Mouse (Mus musculus): ENCODE measurements at regions not wholly inside any gene's neighbourhood (a gene's known extent, or its start where the extent isn't known, plus 50 kb on each side); places are given as distances from the start of the nearest gene placed in this dataset.

DNA sequence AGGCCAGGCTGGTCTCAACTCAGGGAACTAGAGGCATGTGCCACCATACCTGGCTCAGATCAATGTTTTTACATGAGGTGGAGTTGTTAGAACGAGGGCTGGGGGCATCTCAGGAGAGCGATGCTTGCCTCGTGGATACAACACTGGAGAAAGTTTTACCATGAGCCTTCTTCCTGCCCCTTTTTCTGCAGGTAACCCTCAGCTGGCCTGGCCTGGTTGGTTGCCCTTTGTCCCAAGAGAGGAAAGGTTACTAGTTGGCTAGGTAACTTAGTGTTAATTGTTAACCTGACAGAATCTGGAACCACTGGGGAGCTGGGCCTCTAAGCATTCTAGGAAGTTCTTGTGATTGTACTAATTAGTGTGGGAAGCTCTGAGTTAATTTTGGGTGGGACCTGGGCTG lies 81.0 kb upstream of the Sertad2 start:
- TF ChIP-seq EP300 (IDR thresholded peaks at IDR 0.05; ENCODE audit: low read depth) (no peak), CTCF (IDR thresholded peaks at IDR 0.05; ENCODE audit: low read depth) (no peak)

Data from liver, postnatal 0 days (tissue).